Mouse (Mus musculus): ENCODE data around the gene Clrn1. TPM values are rescaled to one million over a fixed set of nuclear protein-coding genes. Genes with fewer than 3 reads are reported as not detected.
A peak's percentile ranks its signal among the peaks of the same experiment; 100 is the strongest.

The Clrn1 gene
- total RNA-seq, 1 experiment from 2014 or later, result not detected

DNA sequence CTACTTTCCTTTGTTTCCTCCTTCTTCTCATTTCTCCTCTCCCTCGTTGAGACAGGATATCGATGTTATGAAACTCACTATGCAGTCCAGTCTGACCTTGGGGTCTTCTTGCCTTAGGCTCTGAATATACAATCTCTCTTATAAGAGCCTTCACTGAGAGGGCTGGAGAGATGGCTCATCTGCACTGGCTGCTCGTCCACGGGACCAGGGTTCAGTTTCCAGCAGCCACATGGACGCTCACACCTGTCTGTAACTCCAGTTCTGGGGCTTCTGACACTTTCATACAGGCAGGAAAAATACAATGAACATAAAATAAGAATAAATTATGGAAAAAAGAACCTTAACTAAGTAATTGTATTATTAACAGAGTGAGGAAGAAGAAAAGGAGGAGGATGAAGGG, 53.6 kb downstream of the Clrn1 start:
- no peak for DNase-seq

DNA sequence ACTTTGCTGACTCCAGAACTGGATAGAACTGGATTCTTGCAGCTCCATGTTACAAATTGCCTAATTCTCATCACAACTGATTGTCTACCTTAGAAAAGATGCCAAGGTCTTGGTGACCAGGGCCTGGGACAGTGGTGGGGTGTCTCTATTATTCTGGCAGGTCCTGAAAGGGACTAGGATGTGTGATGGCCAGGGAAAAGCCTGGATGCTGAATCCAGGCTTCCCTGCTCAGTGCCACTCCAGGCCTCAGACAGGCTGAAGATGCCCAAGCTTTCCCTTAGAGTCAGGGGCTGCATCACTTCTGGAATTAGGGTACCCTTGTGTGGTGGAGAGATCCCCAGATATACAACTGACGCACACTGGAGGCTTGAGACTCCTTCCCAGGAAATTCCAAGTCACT, 55.2 kb downstream of the Clrn1 start:
- DNase-seq, result no peak

DNA sequence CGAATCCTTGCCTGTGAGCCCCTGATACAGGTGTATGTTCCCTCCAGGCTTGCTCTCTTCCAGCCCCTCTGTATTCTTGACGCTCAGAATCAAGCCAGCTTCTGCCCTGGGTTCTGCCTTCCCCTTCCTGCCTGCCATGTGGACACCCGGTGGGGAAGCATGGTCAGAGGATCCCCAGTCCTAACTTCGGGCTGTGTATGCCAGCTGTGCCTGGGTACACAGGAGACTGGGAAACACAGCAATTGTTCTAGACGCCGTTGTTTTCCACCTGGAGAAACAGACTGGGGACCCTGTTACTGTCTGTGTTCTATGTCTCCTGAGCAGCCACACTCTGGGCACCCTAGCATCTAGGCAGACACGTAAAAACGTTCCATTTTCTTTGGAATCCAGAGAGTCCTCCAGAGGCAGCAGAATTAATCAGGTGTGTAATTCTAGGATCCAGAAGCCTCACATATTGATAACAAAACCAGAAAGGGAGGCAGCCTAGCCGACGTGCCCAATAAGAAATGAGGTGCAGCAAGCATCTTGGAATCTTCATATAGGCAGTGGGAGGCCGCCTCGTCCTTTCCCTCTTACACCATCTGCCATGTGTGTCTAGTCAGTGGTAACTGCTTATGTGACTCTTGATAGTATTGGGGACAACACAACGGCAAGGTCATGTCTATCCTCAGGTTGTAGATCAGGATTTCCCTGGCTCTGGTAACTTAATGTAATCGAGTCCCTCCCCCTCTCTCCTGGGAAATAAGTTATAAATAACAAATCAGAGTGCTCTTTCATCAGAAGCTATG, 56.6 kb downstream of the Clrn1 start:
- DNase-seq, result no peak

DNA sequence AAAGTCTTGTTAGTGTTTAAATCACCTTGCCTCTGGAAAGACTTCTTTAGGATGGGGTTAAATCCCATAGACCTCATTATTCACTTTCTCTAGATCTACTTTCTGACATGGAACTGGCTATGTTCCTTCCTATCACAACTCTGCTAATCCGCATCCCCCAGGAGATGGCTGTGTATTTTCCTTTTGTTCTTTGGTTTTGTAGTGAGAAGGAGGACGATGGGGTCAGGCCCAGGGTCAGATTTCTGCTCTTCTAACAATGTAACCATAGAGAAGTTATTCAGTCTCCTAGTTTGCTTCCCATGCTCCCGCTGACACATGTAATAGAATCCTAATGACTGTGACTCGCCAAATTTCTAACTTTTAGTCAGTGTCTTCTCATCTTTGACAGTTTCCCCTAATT, 58.9 kb downstream of the Clrn1 start:
- no peak for DNase-seq

DNA sequence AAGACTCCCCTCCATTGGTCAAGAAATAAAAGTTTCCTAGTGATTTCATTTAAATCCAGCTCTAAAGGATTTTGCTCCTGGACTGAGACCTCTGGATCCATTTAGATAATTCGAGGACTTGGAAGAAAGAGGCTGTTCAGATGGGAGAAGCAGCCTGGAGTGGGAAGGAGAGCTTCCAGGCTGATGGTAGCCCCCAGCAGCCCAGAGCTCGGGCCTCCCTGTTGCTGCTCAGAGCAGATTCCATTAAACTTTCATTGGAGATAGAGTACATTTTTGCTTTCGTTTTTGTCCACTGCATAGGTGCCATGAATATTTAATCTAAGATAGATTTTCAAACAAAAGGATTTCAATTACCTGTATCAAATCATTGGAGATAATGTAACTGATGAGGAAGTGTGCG, 62.9 kb downstream of the Clrn1 start, which contains the start of gene Mindy4b-ps:
Gene Mindy4b-ps, minus strand, starts transcription at position 101 of the 400 bp plus-strand sequence.
- no peak for DNase-seq

DNA sequence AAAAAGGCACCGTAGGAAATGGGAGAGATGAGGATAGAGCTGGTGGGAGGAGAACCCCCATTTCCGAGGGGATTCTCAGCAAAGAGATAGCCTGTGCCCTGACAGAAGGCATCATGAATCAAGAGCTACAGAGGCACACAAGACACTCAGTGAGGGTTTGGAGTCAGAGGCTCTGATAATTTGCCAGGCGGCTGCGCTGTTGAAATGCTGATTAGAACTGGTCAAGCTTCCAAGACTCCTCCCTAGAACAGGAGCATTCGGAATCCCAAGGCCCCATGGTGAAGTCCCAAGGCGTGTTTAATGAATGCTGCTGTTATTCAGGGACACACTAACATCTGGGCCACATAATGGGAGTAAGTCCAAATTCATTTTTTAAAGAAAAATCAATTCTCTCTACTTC, 67.8 kb downstream of the Clrn1 start:
- peak; percentile 15 for DNase-seq

DNA sequence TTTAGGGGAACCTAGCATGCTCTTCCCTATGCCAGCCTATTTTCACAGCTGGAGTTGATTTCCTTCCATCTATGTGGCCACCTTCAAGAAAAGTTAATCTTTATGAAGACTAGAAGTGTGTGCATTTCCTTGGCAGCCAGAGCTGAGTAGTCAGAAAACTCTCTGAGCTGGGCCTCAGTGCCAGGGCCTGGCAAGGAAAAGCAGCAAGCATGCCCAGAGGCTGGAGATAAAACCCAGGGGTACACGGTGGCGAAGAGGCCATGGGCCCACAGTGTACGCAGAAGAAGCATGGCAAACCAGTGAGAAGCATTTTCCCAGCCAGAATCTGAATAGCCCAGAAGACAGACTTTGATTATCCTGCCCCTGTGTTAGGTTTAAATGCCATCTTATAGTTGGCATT, 70.9 kb downstream of the Clrn1 start:
- DNase-seq, result peak; percentile 14

DNA sequence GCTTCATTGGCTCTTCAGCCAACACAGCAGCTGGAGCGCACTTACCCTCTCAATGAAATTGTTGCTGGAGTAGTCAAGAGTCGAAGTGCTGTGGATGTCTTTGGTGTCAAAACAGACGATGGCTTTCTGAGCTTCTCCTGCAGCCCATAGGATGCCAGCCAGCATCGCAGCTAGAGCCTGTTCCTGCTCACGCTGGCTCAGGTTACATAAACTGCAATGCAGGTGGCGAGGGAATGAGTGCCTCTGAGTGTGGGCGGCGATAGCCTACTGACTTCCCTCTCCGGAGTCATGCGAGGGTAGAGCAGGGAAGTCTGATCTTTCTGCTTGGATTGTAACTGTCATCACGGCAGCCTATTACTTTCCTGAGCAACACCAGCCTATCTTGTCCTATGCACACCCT, 74.8 kb downstream of the Clrn1 start:
- DNase-seq, result no peak

DNA sequence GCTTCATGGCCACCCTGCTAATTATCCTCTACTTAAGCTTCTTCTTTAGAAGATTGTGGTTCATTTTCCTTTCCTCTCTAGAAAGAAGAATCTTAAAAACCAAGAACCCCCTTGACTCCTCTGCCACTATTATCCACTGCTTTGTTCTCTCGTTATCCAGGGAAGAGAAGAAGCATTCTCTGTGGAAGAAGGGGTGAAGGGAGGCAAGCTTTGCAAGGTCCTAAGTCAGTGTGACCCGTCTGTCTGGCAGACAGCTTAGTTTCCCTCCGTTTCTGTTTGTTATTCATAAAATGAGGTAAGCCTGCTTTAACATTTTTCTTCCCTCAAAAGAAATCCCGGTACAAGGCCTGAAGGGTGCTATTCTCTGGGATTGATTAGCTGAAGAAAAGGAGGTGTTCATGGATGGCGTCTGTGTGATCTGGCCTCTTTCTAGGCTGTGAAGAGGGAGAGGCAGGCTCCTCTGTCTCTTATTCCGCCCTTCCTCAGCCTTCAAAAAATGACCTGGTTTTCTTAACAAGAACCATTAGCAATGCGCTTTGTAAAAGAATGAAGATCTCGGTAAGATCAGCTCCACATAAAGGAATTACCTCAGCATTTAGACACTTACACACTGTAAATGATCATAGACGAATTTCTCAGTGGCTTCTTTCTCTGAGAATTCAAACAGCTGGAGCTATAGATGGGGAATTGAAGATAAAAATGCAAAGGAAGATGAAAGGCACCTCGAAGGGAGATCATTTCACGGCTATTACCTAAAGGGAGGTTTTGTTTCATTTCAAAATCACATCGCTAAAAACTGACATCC, 75.8 kb downstream of the Clrn1 start:
- DNase-seq, result no peak

DNA sequence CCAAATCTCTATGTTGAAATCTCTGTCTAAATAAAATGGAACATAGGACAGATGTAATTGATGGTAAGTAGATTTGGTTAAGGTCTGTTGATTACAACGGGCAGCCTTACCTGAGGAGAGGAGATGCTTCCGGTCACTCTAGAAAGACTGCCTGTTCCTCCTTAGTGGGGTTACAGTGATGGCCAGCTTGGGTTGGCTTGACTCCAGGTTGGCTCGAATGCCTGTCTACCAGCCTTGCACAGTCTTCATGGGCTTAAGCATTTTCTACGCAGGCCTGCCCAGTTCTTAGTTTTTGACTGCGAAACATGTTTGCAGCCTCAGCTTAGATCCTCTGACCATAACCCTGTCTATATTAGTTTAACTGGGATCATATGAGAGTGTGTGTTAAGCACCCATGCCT, 76.5 kb downstream of the Clrn1 start:
- DNase-seq, result no peak

DNA sequence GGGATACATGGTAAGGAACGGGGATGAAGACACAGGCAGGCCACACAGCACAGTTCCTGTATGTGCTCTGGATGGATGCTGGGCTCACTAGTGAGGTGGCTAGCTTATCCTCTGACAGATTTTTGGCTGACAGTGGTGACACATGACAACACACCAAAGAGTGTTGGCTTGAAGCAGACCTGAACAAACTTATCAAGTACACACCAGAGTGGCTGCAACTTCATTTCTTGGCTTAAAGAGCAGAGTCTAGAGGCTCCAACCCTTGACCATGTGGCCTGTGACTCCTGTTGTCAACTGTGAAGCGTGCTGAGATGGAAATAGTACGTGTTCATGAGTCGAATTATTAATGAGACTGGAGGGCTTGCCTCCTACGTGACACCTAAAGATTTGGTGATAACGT, 80.4 kb downstream of the Clrn1 start:
- no peak for DNase-seq

DNA sequence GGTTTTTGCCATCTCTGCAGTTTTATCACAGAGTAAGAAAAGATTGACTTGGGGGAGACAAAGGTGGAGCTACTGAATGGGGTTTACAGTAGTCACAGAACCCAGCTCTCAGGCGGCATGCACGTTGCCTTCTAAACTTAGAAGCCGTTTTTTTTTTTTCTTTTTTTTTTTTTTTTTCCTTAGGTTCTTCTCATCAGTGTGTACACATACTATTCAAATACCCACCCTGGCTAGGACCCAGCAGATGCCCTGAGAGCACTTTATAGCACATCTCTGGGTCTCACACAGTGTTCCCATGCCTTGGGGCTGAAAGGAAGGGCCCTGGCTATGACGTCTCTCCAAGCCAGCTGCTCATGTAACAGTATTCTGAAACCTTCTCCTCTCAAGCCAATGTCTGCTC, 86.5 kb downstream of the Clrn1 start:
- no peak for DNase-seq

DNA sequence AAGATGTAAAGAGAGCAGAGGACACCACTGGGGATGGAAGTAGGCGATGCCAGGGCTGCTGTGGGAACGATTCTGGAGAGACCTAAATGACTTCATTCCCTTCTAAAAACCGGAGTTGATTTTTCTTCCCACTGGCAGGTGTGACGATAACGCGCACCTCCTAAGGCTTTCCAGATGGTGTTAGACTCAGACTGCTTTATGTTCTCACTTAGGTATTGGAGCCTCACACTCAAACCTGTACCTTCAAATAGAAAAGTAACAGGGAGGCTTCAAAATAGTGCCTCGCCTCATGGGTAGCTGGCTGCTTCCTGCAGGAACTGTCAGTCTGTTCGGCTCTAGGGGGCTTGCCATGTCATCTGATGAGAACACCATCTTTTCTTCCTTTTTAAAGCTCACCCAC, 86.9 kb downstream of the Clrn1 start:
- no peak for DNase-seq

Other genes with a start within 250 kb of the Clrn1 start
- not detected in 2 replicates for gene Erich6, start 248.1 kb downstream of the Clrn1 start, total RNA-seq (2021)
- gene Siah2, start 192.9 kb downstream of the Clrn1 start, total RNA-seq (2021), result 20.2 and 20.5 TPM in 2 replicates
- gene Mindy4b-ps, start 63.0 kb downstream of the Clrn1 start, total RNA-seq (2021), result not detected in 2 replicates
- 18.3 and 18.5 TPM in 2 replicates for gene Med12l, start 120.5 kb upstream of the Clrn1 start, total RNA-seq (2021)
- gene Gpr171, start 216.5 kb upstream of the Clrn1 start, total RNA-seq (2021), result 0.18 TPM in 1 of 2 replicates, not detected in the other